Mouse (Mus musculus) MEL (cell line): ENCODE data around the gene Trim30a. TPM values are rescaled to one million over a fixed set of nuclear protein-coding genes. Genes with fewer than 3 reads are reported as not detected.
A peak's percentile ranks its signal among the peaks of the same experiment; 100 is the strongest.

Source experiments
- DNase-seq: peaks from one replicate; pipeline ENCODE4 v3.0.0; 2011; ENCODE audit warnings: low read depth, low spot score
- H3K27ac ChIP-seq: 2 replicates; pipeline ENCODE4 v1.5.1; 2012; ENCODE audit warnings: low read depth, mild to moderate bottlenecking, control low read depth, low read length, moderate library complexity; ENCODE audit not compliant: control insufficient read depth
- H3K27me3 ChIP-seq, 2 experiments: fragments of 150-350 bp in 1 of 2; sonication (generic) in 1 of 2; 2 replicates each; pipeline ENCODE4 v1.6.1; 2012; ENCODE audit warnings: low read length in 2 of 2, mild to moderate bottlenecking in 2 of 2, improper control_type of control experiment in 1 of 2, moderate library complexity in 1 of 2; ENCODE audit not compliant: insufficient read depth in 2 of 2, control insufficient read depth in 1 of 2
- H3K36me3 ChIP-seq, 2 experiments: 2 replicates each; pipeline ENCODE4 v1.6.1; 2012 to 2014; ENCODE audit warnings: low read length in 2 of 2, improper control_type of control experiment in 1 of 2, inconsistent platforms in 1 of 2, mild to moderate bottlenecking in 1 of 2; ENCODE audit not compliant: insufficient read depth in 2 of 2, control insufficient read depth in 1 of 2
- H3K4me1 ChIP-seq, 2 experiments: fragments of 150-350 bp in 1 of 2; sonication (generic) in 1 of 2; 2 replicates each; pipeline ENCODE4 v1.6.1; 2012; ENCODE audit warnings: low read length in 2 of 2, improper control_type of control experiment in 1 of 2, mild to moderate bottlenecking in 1 of 2; ENCODE audit not compliant: insufficient read depth in 2 of 2, control insufficient read depth in 1 of 2
- H3K4me3 ChIP-seq, 2 experiments: fragments of 150-350 bp in 1 of 2; sonication (generic) in 1 of 2; 2 replicates each; pipeline ENCODE4 v1.5.1; 2012; ENCODE audit warnings: low read depth in 2 of 2, low read length in 2 of 2, mild to moderate bottlenecking in 2 of 2, moderate library complexity in 2 of 2, control low read depth in 1 of 2, improper control_type of control experiment in 1 of 2; ENCODE audit not compliant: control insufficient read depth in 1 of 2, insufficient read depth in 1 of 2
- H3K79me2 ChIP-seq: 2 replicates; pipeline ENCODE4 v1.6.1; 2012; ENCODE audit warnings: mild to moderate bottlenecking, low read length, moderate library complexity; ENCODE audit not compliant: control insufficient read depth, poor library complexity, insufficient read depth
- H3K9ac ChIP-seq: 2 replicates; pipeline ENCODE4 v1.6.1; 2012; ENCODE audit warnings: low read depth, mild to moderate bottlenecking, control low read depth, low read length, moderate library complexity; ENCODE audit not compliant: control insufficient read depth, poor library complexity, severe bottlenecking
- H3K9me3 ChIP-seq: fragments of 150-350 bp; sonication (generic); replicated peaks from 2 replicates; pipeline ENCODE4 v1.6.1; 2012; ENCODE audit warnings: mild to moderate bottlenecking, low read length, improper control_type of control experiment, moderate library complexity; ENCODE audit not compliant: insufficient read depth
- CHD2 ChIP-seq: IDR thresholded peaks from 2 replicates; pipeline ENCODE4 v1.6.1; 2011; ENCODE audit warnings: low read length, improper control_type of control experiment
- ETS1 ChIP-seq: IDR thresholded peaks from 2 replicates; pipeline ENCODE4 v1.6.1; 2012; ENCODE audit warnings: low read depth, mild to moderate bottlenecking, inconsistent platforms, low read length, improper control_type of control experiment, moderate library complexity
- GABPA ChIP-seq: IDR thresholded peaks from 2 replicates; pipeline ENCODE4 v1.6.1; 2012; ENCODE audit warnings: low read depth, mild to moderate bottlenecking, inconsistent platforms, low read length, improper control_type of control experiment, moderate library complexity
- HCFC1 ChIP-seq: IDR thresholded peaks from 2 replicates; pipeline ENCODE4 v1.6.1; 2012; ENCODE audit warnings: low read depth, mild to moderate bottlenecking, inconsistent platforms, low read length, improper control_type of control experiment, moderate library complexity
- MAFK ChIP-seq: IDR thresholded peaks from 2 replicates; pipeline ENCODE4 v1.6.1; 2011; ENCODE audit warnings: low read depth, mild to moderate bottlenecking, low read length, improper control_type of control experiment, borderline replicate concordance
- MAX ChIP-seq: IDR thresholded peaks from 2 replicates; pipeline ENCODE4 v1.6.1; 2011; ENCODE audit warnings: low read length, improper control_type of control experiment
- MYC ChIP-seq: IDR thresholded peaks from 2 replicates; pipeline ENCODE4 v1.6.1; 2011; ENCODE audit warnings: low read depth, mild to moderate bottlenecking, low read length, improper control_type of control experiment, moderate library complexity
- POLR2AphosphoS5 ChIP-seq: IDR thresholded peaks from 2 replicates; pipeline ENCODE4 v1.6.1; 2012; ENCODE audit warnings: low read depth, borderline replicate concordance, mild to moderate bottlenecking, inconsistent platforms, low read length, moderate library complexity, mixed read lengths
- SIN3A ChIP-seq: IDR thresholded peaks from 2 replicates; pipeline ENCODE4 v1.6.1; 2012; ENCODE audit warnings: low read length, improper control_type of control experiment, inconsistent platforms
- SMC3 ChIP-seq: IDR thresholded peaks from 2 replicates; pipeline ENCODE4 v1.6.1; 2011; ENCODE audit warnings: low read depth, low read length, improper control_type of control experiment
- TBP ChIP-seq: IDR thresholded peaks from 2 replicates; pipeline ENCODE4 v1.8.0; 2011; ENCODE audit warnings: low read depth, low read length, improper control_type of control experiment
- USF1 ChIP-seq: IDR thresholded peaks from 2 replicates; pipeline ENCODE4 v1.6.1; 2014; ENCODE audit warnings: low read depth, mild to moderate bottlenecking, inconsistent platforms, low read length, improper control_type of control experiment, moderate library complexity
- ZC3H11A ChIP-seq: IDR thresholded peaks from 2 replicates; pipeline ENCODE4 v1.6.1; 2012; ENCODE audit warnings: low read depth, mild to moderate bottlenecking, inconsistent platforms, low read length, improper control_type of control experiment
- polyA plus RNA-seq, 2 experiments: library from polyadenylated mRNA; stranded (reverse) in 1 of 2; unstranded in 1 of 2; fragments of >175 nt in 1 of 2; fragments of >200 nt in 1 of 2; gene quantifications; 2 replicates each; pipeline versions ENCODE4 v1.2.1 to v1.2.4; 2012; ENCODE audit warnings: low replicate concordance in 2 of 2, low read depth in 1 of 2; ENCODE audit not compliant: insufficient read length in 2 of 2, insufficient read depth in 1 of 2, missing spikeins in 1 of 2
- total RNA-seq: library from RNA; depleted of rRNA; stranded (reverse); fragments of 300-350 nt; gene quantifications from 2 replicates; pipeline ENCODE4 v1.2.3, GENCODE M21; 2012

Trim30a gene
- total and polyA plus RNA-seq, 3 experiments, result 0.45 to 1.7 TPM; not detected in 1

GRCm38 (mm10) chr7:104404460-104404950 lies 60.5 kb downstream of the Trim30a start:
- no peak overlapping the region for H3K27ac ChIP-seq
- TF ChIP-seq GABPA (no peak), POLR2AphosphoS5 (no peak)
- no peaks in the 10 kb centered on the region for H3K9me3 ChIP-seq
- H3K36me3 ChIP-seq, result no peaks in the 10 kb centered on the region
- no peaks in the 10 kb centered on the region for H3K79me2 ChIP-seq
- DNase-seq, result no peak
- H3K27me3 ChIP-seq, result no peaks in the 10 kb centered on the region; a peak in 1 of 4 replicates
- no peak overlapping the region for H3K9ac ChIP-seq
- H3K4me3 ChIP-seq, result no peak overlapping the region
- no peaks in the 10 kb centered on the region for H3K4me1 ChIP-seq

DNA sequence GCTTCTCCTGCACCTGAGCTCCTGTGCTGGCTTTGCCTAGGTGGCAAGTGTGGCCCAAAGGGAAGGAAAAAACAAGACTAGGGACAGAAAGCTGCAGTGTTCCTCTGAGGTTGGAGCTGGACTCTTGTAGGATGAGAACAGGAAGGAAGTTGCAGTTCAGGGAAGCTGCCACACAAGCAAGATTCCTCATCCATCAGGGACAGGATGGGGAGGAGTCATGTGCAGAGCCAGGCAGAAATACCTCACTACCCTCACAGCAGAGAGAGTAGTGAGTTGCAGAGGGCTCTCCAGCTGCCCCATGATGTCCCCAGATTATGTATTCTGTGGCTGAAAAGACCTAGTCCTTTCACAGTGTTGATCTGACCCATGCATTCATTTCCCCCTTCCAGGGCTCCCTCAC lies 63.9 kb downstream of the Trim30a start:
- Histone ChIP-seq H3K27me3 (no peaks in the 10 kb centered on the region; a peak in 1 of 4 replicates), H3K9me3 (no peaks in the 10 kb centered on the region), H3K79me2 (no peaks in the 10 kb centered on the region), H3K4me1 (no peaks in the 10 kb centered on the region), H3K9ac (no peak overlapping the region), H3K4me3 (no peak overlapping the region), H3K27ac (no peak overlapping the region), H3K36me3 (no peaks in the 10 kb centered on the region)
- TF ChIP-seq SMC3, result no peak
- TF ChIP-seq USF1, result no peak
- no peak for DNase-seq

GRCm38 (mm10) chr7:104400698-104401097 lies 64.3 kb downstream of the Trim30a start, which contains the start of gene Trim30c:
Gene Trim30c (minus strand): TSS chr7:104400837.
- Histone ChIP-seq H3K27me3 (no peaks in the 10 kb centered on the region; a peak in 1 of 4 replicates), H3K4me3 (peak within 1 kb of the TSS in 1 of 2 experiments; percentile 21; a peak in 1 of 4 replicates), H3K4me1 (no peaks in the 10 kb centered on the region), H3K79me2 (no peaks in the 10 kb centered on the region), H3K27ac (no peak within 1 kb of the TSS), H3K36me3 (no peaks in the 10 kb centered on the region), H3K9me3 (no peaks in the 10 kb centered on the region), H3K9ac (no peak within 1 kb of the TSS)
- TF ChIP-seq MAFK (no peak), CHD2 (no peak), MAX (no peak), SIN3A (no peak), TBP (no peak), USF1 (no peak), HCFC1 (no peak), MYC (no peak), ZC3H11A (no peak), ETS1 (no peak)
- DNase-seq, result peak; percentile 5
